Comparison of ENCODE assay signal across 8 mouse cellular contexts in genomic region chr5:63970281-63970732, GRCm38 (mm10). TPM values are rescaled to one million over a fixed set of nuclear protein-coding genes. Genes with fewer than 3 reads are reported as not detected.
DNase-seq lines count a peak whose midpoint lies in the region; ATAC-seq and TF ChIP-seq lines count a peak whose summit lies in the region.

No protein-coding gene starts in this region.

- H3K4me3 ChIP-seq in lung, embryonic 14.5 days (ENCODE audit: low read depth, low read length), result no peak overlapping the region
- H3K4me3 ChIP-seq in lung, adult 2 months (replicated peaks; ENCODE audit: extremely low read depth, low read depth, low read length), result no peak overlapping the region
- 0 out of 2 replicates have a peak overlapping the region, but pooled peaks have one; percentile 16 for H3K4me3 ChIP-seq in bone marrow macrophage, adult 2 months (ENCODE audit: insufficient read depth, low read length)
- no peak overlapping the region for H3K4me3 ChIP-seq in heart, embryonic 16.5 days (ENCODE audit: low read length)

- 15% methylated on average over 7 of the region's 7 CpGs for WGBS in lung, embryonic 14.5 days
- WGBS in lung, adult 2 months, result 10% methylated on average over 7 of the region's 7 CpGs
- WGBS in heart, embryonic 16.5 days, result 23% methylated on average over 7 of the region's 7 CpGs

- TF ChIP-seq POLR2A in lung, adult 2 months (IDR thresholded peaks at IDR 0.05; ENCODE audit: borderline replicate concordance, extremely low read depth, low read depth, low read length), result no peak
- no peak for TF ChIP-seq POLR2A in bone marrow macrophage, adult 2 months (IDR thresholded peaks at IDR 0.05; ENCODE audit: borderline replicate concordance, low read depth, low read length)

- no peak for ATAC-seq in lung, embryonic 14.5 days (ENCODE audit: insufficient read depth)
- ATAC-seq in heart, embryonic 16.5 days (replicated peaks; ENCODE audit: extremely low read depth, insufficient read depth, low FRiP score), result no peak
- ATAC-seq in activated CD4-positive, CD25-positive, alpha-beta regulatory T cell, adult 4 months, result no peak
- no peak for ATAC-seq in erythroblast, adult 5-6 weeks (replicated peaks; ENCODE audit: low FRiP score, poor library complexity, severe bottlenecking)
- ATAC-seq in megakaryocyte-erythroid progenitor cell, adult 5-6 weeks (replicated peaks; ENCODE audit: low FRiP score, low TSS enrichment, poor library complexity, severe bottlenecking), result no peak

- H3K27me3 ChIP-seq in lung, embryonic 14.5 days (ENCODE audit: insufficient read depth, low read length), result no peaks in the 10 kb centered on the region
- no peaks in the 10 kb centered on the region for H3K27me3 ChIP-seq in heart, embryonic 16.5 days (ENCODE audit: control insufficient read depth, insufficient read depth, low read length)

- TF ChIP-seq CTCF in lung, embryonic 14.5 days (IDR thresholded peaks at IDR 0.05; ENCODE audit: low read depth), result no peak
- TF ChIP-seq CTCF in lung, adult 2 months (IDR thresholded peaks at IDR 0.05; ENCODE audit: insufficient read depth, low read length), result no peak
- TF ChIP-seq CTCF in bone marrow macrophage, adult 2 months (IDR thresholded peaks at IDR 0.05; ENCODE audit: low read depth, low read length), result no peak

- no peaks in the 10 kb centered on the region for H3K36me3 ChIP-seq in lung, embryonic 14.5 days (ENCODE audit: insufficient read depth)
- H3K36me3 ChIP-seq in heart, embryonic 16.5 days (ENCODE audit: control insufficient read depth, insufficient read depth), result no peaks in the 10 kb centered on the region

- peak; percentile 46 for DNase-seq in lung, embryonic 14.5 days
- DNase-seq in lung, adult 2 months, result no peak
- DNase-seq in retina, postnatal 1 day, result peak; percentile 31

- peak overlapping the region; percentile 51; the same call in 1 of the 2 replicates for H3K27ac ChIP-seq in lung, embryonic 14.5 days (ENCODE audit: low read depth)
- H3K27ac ChIP-seq in bone marrow macrophage, adult 2 months (ENCODE audit: insufficient read depth, low read depth, low read length), result peak overlapping the region; percentile 66
- peak overlapping the region; percentile 35 for H3K27ac ChIP-seq in heart, embryonic 16.5 days (ENCODE audit: low read length)

- no peaks in the 10 kb centered on the region for H3K9me3 ChIP-seq in lung, embryonic 14.5 days (ENCODE audit: low read depth, low read length)
- H3K9me3 ChIP-seq in heart, embryonic 16.5 days (replicated peaks; ENCODE audit: control insufficient read depth, low read length), result no peaks in the 10 kb centered on the region

- H3K4me1 ChIP-seq in lung, embryonic 14.5 days (ENCODE audit: insufficient read depth), result 0 out of 2 replicates have a peak, but pooled peaks cover 12% of the 10 kb centered on the region
- H3K4me1 ChIP-seq in lung, adult 2 months (ENCODE audit: control insufficient read depth, insufficient read depth, low read length), result peaks cover 4% of the 10 kb centered on the region; the same call in 1 of the 2 replicates
- H3K4me1 ChIP-seq in bone marrow macrophage, adult 2 months (ENCODE audit: control insufficient read depth, insufficient read depth, low read length), result peaks cover 37% of the 10 kb centered on the region
- peaks cover 15% of the 10 kb centered on the region for H3K4me1 ChIP-seq in heart, embryonic 16.5 days (ENCODE audit: control insufficient read depth, insufficient read depth, low read length)

- H3K4me2 ChIP-seq in lung, embryonic 14.5 days, result peak overlapping the region; percentile 80; the same call in 1 of the 2 replicates
- no peak overlapping the region; the same call in 1 of the 2 replicates for H3K4me2 ChIP-seq in heart, embryonic 16.5 days (ENCODE audit: low read depth, low read length)

- no peak overlapping the region for H3K9ac ChIP-seq in lung, embryonic 14.5 days
- no peak overlapping the region for H3K9ac ChIP-seq in heart, embryonic 16.5 days (ENCODE audit: low read length)

RNA-seq across cellular contexts. Expression of gene Rell1, which starts 1.6 kb away (rescaled TPM):
- polyA plus RNA-seq in lung, embryonic 14.5 days (2014; fragmentation: Nextera tagmentation; extraction: Ambion mirVana), result 15.7 and 16.6 TPM in 2 replicates
- polyA plus RNA-seq in lung, adult 2 months (2012; rRNA removed), result 13.5 and 15.0 TPM in 2 replicates
- 59.0 and 63.3 TPM in 2 replicates for polyA plus RNA-seq in bone marrow macrophage, adult 2 months (2012; ENCODE audit: insufficient read depth, insufficient read length, missing spikeins)
- polyA plus RNA-seq in heart, embryonic 16.5 days (2015; fragmentation: Nextera tagmentation; extraction: Ambion mirVana), result 9.4 and 11.0 TPM in 2 replicates
- 1 to 10 TPM; 4.0 to 7.6 TPM for polyA plus RNA-seq in activated CD4-positive, CD25-positive, alpha-beta regulatory T cell, adult 4 months (2017; shearing (Covaris generic))
- 7.1 and 36.1 TPM in 2 replicates for total RNA-seq in erythroblast, adult 5-6 weeks (2015; ENCODE audit: low replicate concordance)
- total RNA-seq in erythroblast, adult 5-6 weeks (2017; ENCODE audit: low replicate concordance), result 10.9 and 19.7 TPM in 2 replicates
- total RNA-seq in megakaryocyte-erythroid progenitor cell, adult 5-6 weeks (2014; fragmentation: Nextera tagmentation), result 7.0 and 8.5 TPM in 2 replicates
- total RNA-seq in megakaryocyte-erythroid progenitor cell, adult 5-6 weeks (2017), result 13.1 and 14.6 TPM in 2 replicates
